Mouse (Mus musculus) mouse embryonic stem cell (cell line): ENCODE results near the gene Unc13c.

ENCODE experiments used
- in situ Hi-C, 2 experiments: fragments of 300-500 bp; cut with MboI; formaldehyde crosslinking; loops; 1 replicate in 1 of 2; 3 replicates in 1 of 2; pipeline ENCODE4 v1.14.3; 2019 to 2020; ENCODE audit warnings: low sequenced_read_pairs in 2 of 2, low pct_unique_long_range_greater_than_20kb in 1 of 2, mixed read lengths in 1 of 2; ENCODE audit not compliant: unreplicated experiment in 1 of 2

Gene Unc13c

DNA sequence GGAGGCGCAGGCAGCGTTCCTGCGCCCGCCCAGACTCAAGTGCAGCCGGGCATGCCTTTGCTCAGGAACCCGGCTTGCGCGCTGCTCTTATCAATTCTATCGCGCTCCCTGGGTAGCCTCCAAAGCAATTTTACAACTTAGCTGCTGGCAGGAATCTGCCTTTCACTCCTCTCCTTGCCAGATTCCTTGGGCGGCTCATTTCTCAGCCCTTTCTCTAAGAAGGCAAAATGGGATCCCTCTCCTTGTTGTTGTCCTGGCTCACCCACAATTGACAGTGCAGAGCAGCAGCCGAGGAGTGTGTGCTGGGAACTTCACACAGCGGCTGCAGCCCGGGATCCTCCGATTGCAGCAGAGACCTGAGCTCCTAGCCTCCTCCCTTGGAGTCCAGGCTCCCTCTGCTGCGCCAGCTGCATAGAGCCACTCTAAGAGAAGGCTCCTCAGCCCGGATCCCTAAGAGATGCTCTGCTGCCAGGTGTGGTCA lies at the start of gene Unc13c:
Gene Unc13c (minus strand): TSS at position 326 of the 481 bp plus-strand sequence.
- in situ Hi-C loops, result no loop called here

DNA sequence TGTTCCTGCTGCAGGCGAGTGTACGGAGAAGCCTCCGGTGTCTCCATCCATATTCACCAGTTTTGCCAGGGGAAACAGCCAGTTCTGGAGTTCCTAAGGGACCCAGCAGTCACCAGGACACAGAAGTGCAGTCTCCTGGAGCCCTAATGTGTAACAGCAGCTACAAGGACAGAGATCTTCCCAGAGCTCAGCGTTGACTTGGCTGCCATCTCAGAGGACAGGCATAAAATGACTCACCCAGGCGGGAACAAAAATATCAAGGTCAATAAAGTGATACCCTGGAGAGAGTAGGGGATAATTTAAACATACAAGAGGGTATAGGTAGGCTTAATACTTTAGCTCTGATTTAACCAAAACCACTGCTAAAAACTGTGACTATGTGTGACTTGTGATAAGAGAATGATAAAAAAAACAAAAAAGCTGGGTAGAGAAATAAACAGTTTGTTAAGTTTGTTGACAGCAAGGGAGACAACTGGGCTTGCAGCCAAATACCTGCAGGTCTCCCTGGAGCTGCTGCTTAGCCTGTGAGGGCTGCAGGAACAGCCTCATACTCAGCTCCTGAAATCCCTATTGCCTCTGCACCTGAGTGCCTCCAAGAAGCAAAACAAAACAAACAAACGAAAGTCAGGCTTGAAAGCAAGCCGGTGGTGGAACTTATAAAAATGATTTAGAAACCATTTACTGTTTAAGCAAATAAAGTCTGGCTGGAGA lies 39.4 kb upstream of the Unc13c start:
- in situ Hi-C loops, result no loop called here

- in situ Hi-C loops, result no loop called here
Observed at GRCm38 (mm10) chr9:74002388-74002990, 33.7 kb upstream of the Unc13c start.

- in situ Hi-C loops, result no loop called here
Observed at GRCm38 (mm10) chr9:73988096-73988495, 19.3 kb upstream of the Unc13c start.

DNA sequence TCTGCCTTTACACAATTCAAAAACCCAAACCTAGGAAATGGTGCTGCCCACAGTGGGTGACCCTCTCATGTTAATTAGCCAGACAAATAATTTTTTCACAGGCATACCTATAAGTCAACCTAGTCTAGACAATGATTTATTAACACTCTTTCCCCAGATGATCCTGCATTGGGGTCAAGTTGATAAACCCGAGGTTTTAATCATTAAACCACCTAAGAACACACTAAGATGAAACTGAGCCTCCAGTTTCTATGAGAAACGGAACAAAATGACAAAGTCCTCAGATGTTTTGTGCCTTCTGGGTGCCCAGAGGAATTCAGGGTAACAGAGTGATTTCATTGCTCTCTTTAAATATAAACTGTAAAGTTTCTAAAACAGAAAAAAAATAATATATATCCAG lies 18.5 kb upstream of the Unc13c start:
- in situ Hi-C loops, result no loop called here

- in situ Hi-C loops, result no loop called here
Observed at GRCm38 (mm10) chr9:73982597-73983344, 14.0 kb upstream of the Unc13c start.

DNA sequence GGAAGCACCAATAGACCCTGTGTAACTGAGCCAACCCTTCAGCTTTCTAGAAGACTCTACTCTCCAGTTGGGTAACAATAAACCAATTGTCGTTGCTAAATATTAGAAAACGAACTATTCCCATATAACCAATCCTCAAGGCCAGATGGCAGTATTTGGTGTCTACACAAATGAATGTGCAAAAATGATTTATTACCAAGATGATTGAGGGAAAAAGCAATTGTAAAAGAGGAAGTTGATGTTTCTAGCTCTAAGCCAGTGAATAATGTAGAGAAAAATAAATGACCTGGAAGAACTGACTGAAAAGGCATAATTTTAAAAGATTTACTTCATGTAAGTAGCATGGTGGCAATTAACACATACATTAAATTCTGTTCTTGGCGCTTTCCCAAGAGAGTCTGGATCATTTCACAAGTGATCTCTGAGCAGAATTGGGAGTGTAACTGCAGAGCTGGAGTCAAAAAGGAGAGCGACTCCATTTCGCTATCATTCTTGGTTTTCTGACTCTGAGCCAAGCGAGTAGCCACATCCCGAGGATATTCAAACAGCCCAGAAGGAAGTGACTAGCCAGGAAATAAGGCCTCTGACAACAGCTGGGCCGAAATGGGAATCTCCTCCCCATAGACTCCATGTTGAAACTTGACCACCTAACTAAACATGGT lies 3.7 kb upstream of the Unc13c start:
- in situ Hi-C loops, result no loop called here

DNA sequence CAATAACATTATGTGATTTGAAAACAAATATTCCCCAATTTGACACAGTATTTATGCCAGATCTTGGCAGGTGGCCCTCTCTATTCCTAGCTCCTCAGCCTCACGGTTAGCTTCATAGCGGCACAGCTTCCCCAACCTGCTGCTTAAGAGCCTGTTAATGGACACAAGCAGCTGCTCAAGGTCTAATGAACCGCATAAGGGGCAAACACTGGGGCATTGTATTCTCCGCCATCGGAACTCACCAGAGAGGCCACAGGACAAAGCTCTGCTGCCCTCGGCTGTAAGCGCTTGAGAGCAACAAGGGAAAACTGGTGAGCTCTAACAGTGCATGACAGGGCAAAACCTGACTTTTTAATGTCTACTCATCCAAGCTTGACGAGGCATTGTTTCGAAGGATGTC lies 2.0 kb upstream of the Unc13c start:
- in situ Hi-C loops, result no loop called here

- in situ Hi-C loops, result no loop called here
Observed at GRCm38 (mm10) chr9:73965322-73965915, 3.3 kb downstream of the Unc13c start.

- in situ Hi-C loops, result no loop called here
Observed at GRCm38 (mm10) chr9:73962471-73962870, 6.3 kb downstream of the Unc13c start.

DNA sequence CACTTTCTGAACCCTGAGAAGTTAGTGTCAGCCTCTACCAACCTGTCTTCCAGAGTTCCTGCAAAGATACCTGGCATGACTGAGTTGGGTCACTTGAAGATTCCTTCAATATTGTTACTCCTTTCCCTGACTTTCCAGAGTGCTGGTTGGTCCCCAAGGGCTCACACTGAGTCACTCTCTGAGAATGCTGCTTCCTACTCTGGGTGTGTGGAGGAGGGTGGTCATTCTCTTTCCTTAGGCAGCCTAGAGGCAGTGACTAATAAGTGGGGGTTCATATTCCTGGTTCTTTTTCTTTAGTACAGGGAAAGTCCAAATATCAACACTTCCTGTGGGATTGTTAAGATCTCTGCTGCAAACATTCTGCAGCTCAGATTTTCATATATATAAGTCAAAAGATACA lies 16.4 kb downstream of the Unc13c start:
- in situ Hi-C loops, result no loop called here

GRCm38 (mm10) chr9:73951586-73951985 lies 17.2 kb downstream of the Unc13c start:
- in situ Hi-C loops, result no loop called here

GRCm38 (mm10) chr9:73934844-73935243 lies 33.9 kb downstream of the Unc13c start:
- in situ Hi-C loops, result no loop called here

DNA sequence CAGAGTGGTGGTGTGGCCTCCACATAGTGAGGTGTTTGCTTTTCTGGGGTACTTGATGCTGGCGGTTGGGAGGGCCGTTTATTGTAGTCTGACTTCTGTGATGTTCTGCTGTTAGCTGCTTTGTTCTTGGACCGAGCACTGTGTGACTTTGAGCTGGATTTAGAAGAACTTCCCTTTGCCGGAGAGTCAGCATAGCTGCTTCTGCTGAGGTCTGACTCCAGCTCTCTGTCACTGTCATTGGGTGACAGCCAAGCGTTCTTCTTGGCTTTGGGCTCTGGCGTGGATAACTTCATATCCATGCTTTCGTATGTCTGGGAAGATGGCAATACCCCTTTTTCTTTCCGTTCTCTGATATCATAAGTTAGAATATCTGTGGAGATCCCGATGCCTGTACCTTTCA lies 36.8 kb downstream of the Unc13c start:
- in situ Hi-C loops, result no loop called here

- in situ Hi-C loops, result no loop called here
Observed at GRCm38 (mm10) chr9:73927276-73927675, 41.5 kb downstream of the Unc13c start.

GRCm38 (mm10) chr9:73922449-73923115 lies 46.2 kb downstream of the Unc13c start:
- in situ Hi-C loops, result no loop called here

GRCm38 (mm10) chr9:73905959-73906358 lies 62.8 kb downstream of the Unc13c start:
- in situ Hi-C loops, result no loop called here

DNA sequence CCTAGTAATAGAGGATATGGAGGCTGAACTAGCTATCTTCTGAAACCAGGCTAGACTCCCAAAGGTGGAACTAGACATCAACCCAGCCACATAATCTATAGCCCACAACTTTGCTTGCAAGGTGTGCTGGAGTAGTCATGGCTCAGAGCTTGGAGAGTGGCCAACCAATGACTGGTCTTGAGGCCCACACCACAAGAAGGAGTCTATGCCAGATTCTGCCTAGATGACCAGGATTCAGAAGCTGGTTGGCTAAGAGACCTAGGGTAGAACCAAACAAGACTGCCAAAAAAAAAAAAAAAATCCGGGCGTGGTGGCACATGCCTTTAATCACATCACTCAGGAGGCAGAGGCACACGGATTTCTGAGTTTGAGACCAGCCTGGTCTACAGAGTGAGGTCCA lies 70.2 kb downstream of the Unc13c start:
- in situ Hi-C loops, result no loop called here
